Mouse (Mus musculus) MEL (cell line): ENCODE data around the gene Stradb. TPM values are rescaled to one million over a fixed set of nuclear protein-coding genes. Genes with fewer than 3 reads are reported as not detected.

Source experiments
- DNase-seq: peaks from one replicate; pipeline ENCODE4 v3.0.0; 2011; ENCODE audit warnings: low read depth, low spot score
- H3K27ac ChIP-seq: 2 replicates; pipeline ENCODE4 v1.5.1; 2012; ENCODE audit warnings: low read depth, mild to moderate bottlenecking, control low read depth, low read length, moderate library complexity; ENCODE audit not compliant: control insufficient read depth
- H3K27me3 ChIP-seq, 2 experiments: fragments of 150-350 bp in 1 of 2; sonication (generic) in 1 of 2; 2 replicates each; pipeline ENCODE4 v1.6.1; 2012; ENCODE audit warnings: low read length in 2 of 2, mild to moderate bottlenecking in 2 of 2, improper control_type of control experiment in 1 of 2, moderate library complexity in 1 of 2; ENCODE audit not compliant: insufficient read depth in 2 of 2, control insufficient read depth in 1 of 2
- H3K36me3 ChIP-seq, 2 experiments: 2 replicates each; pipeline ENCODE4 v1.6.1; 2012 to 2014; ENCODE audit warnings: low read length in 2 of 2, improper control_type of control experiment in 1 of 2, inconsistent platforms in 1 of 2, mild to moderate bottlenecking in 1 of 2; ENCODE audit not compliant: insufficient read depth in 2 of 2, control insufficient read depth in 1 of 2
- H3K4me1 ChIP-seq, 2 experiments: fragments of 150-350 bp in 1 of 2; sonication (generic) in 1 of 2; 2 replicates each; pipeline ENCODE4 v1.6.1; 2012; ENCODE audit warnings: low read length in 2 of 2, improper control_type of control experiment in 1 of 2, mild to moderate bottlenecking in 1 of 2; ENCODE audit not compliant: insufficient read depth in 2 of 2, control insufficient read depth in 1 of 2
- H3K4me3 ChIP-seq, 2 experiments: fragments of 150-350 bp in 1 of 2; sonication (generic) in 1 of 2; 2 replicates each; pipeline ENCODE4 v1.5.1; 2012; ENCODE audit warnings: low read depth in 2 of 2, low read length in 2 of 2, mild to moderate bottlenecking in 2 of 2, moderate library complexity in 2 of 2, control low read depth in 1 of 2, improper control_type of control experiment in 1 of 2; ENCODE audit not compliant: control insufficient read depth in 1 of 2, insufficient read depth in 1 of 2
- H3K79me2 ChIP-seq: 2 replicates; pipeline ENCODE4 v1.6.1; 2012; ENCODE audit warnings: mild to moderate bottlenecking, low read length, moderate library complexity; ENCODE audit not compliant: control insufficient read depth, poor library complexity, insufficient read depth
- H3K9ac ChIP-seq: 2 replicates; pipeline ENCODE4 v1.6.1; 2012; ENCODE audit warnings: low read depth, mild to moderate bottlenecking, control low read depth, low read length, moderate library complexity; ENCODE audit not compliant: control insufficient read depth, poor library complexity, severe bottlenecking
- H3K9me3 ChIP-seq: fragments of 150-350 bp; sonication (generic); replicated peaks from 2 replicates; pipeline ENCODE4 v1.6.1; 2012; ENCODE audit warnings: mild to moderate bottlenecking, low read length, improper control_type of control experiment, moderate library complexity; ENCODE audit not compliant: insufficient read depth
- CHD1 ChIP-seq: IDR thresholded peaks from 2 replicates; pipeline ENCODE4 v1.6.1; 2012; ENCODE audit warnings: low read depth, mild to moderate bottlenecking, inconsistent platforms, low read length, improper control_type of control experiment
- CHD2 ChIP-seq: IDR thresholded peaks from 2 replicates; pipeline ENCODE4 v1.6.1; 2011; ENCODE audit warnings: low read length, improper control_type of control experiment
- ELF1 ChIP-seq: IDR thresholded peaks from 2 replicates; pipeline ENCODE4 v1.6.1; 2014; ENCODE audit warnings: low read depth, mild to moderate bottlenecking, inconsistent platforms, low read length, improper control_type of control experiment, moderate library complexity
- EP300 ChIP-seq, 2 experiments: IDR thresholded peaks; 2 replicates each; pipeline ENCODE4 v1.6.1; 2011; ENCODE audit warnings: improper control_type of control experiment in 2 of 2, low read length in 2 of 2, low read depth in 1 of 2, mild to moderate bottlenecking in 1 of 2
- ETS1 ChIP-seq: IDR thresholded peaks from 2 replicates; pipeline ENCODE4 v1.6.1; 2012; ENCODE audit warnings: low read depth, mild to moderate bottlenecking, inconsistent platforms, low read length, improper control_type of control experiment, moderate library complexity
- GATA1 ChIP-seq: IDR thresholded peaks from 2 replicates; pipeline ENCODE4 v1.6.1; 2011; ENCODE audit warnings: low read depth, low read length, improper control_type of control experiment
- KAT2A ChIP-seq: conservative IDR thresholded peaks from 2 replicates; pipeline ENCODE4 v1.6.1; 2012; ENCODE audit warnings: low read depth, low read length, improper control_type of control experiment, inconsistent platforms
- MAX ChIP-seq: IDR thresholded peaks from 2 replicates; pipeline ENCODE4 v1.6.1; 2011; ENCODE audit warnings: low read length, improper control_type of control experiment
- MAZ ChIP-seq: IDR thresholded peaks from 2 replicates; pipeline ENCODE4 v1.6.1; 2012; ENCODE audit warnings: low read depth, mild to moderate bottlenecking, inconsistent platforms, low read length, improper control_type of control experiment
- MEF2A ChIP-seq: IDR thresholded peaks from 2 replicates; pipeline ENCODE4 v1.6.1; 2014; ENCODE audit warnings: low read depth, mild to moderate bottlenecking, inconsistent platforms, low read length, improper control_type of control experiment; ENCODE audit not compliant: poor library complexity, insufficient replicate concordance, severe bottlenecking; ENCODE audit errors: extremely low read depth
- MYB ChIP-seq: IDR thresholded peaks from 2 replicates; pipeline ENCODE4 v1.6.1; 2011; ENCODE audit warnings: mild to moderate bottlenecking, low read depth, low read length, improper control_type of control experiment
- MYC ChIP-seq: IDR thresholded peaks from 2 replicates; pipeline ENCODE4 v1.6.1; 2011; ENCODE audit warnings: low read depth, mild to moderate bottlenecking, low read length, improper control_type of control experiment, moderate library complexity
- NELFE ChIP-seq: IDR thresholded peaks from 2 replicates; pipeline ENCODE4 v1.6.1; 2011; ENCODE audit warnings: low read depth, low read length, improper control_type of control experiment
- NRF1 ChIP-seq: IDR thresholded peaks from 2 replicates; pipeline ENCODE4 v1.6.1; 2014; ENCODE audit warnings: low read depth, mild to moderate bottlenecking, inconsistent platforms, low read length, improper control_type of control experiment, moderate library complexity; ENCODE audit not compliant: poor library complexity, insufficient read depth, severe bottlenecking
- POLR2A ChIP-seq, 2 experiments: IDR thresholded peaks; 2 replicates each; pipeline ENCODE4 v1.6.1; 2011 to 2012; ENCODE audit warnings: low read length in 2 of 2, mild to moderate bottlenecking in 2 of 2, control low read depth in 1 of 2, improper control_type of control experiment in 1 of 2, low read depth in 1 of 2, moderate library complexity in 1 of 2; ENCODE audit not compliant: control insufficient read depth in 1 of 2, insufficient read depth in 1 of 2, poor library complexity in 1 of 2
- RAD21 ChIP-seq: IDR thresholded peaks from 2 replicates; pipeline ENCODE4 v1.6.1; 2011; ENCODE audit warnings: mild to moderate bottlenecking, low read depth, low read length, improper control_type of control experiment
- RCOR1 ChIP-seq: IDR thresholded peaks from 2 replicates; pipeline ENCODE4 v1.6.1; 2012; ENCODE audit warnings: low read depth, mild to moderate bottlenecking, inconsistent platforms, low read length, improper control_type of control experiment
- SIN3A ChIP-seq: IDR thresholded peaks from 2 replicates; pipeline ENCODE4 v1.6.1; 2012; ENCODE audit warnings: low read length, improper control_type of control experiment, inconsistent platforms
- TBP ChIP-seq: IDR thresholded peaks from 2 replicates; pipeline ENCODE4 v1.8.0; 2011; ENCODE audit warnings: low read depth, low read length, improper control_type of control experiment
- TCF12 ChIP-seq: IDR thresholded peaks from 2 replicates; pipeline ENCODE4 v1.6.1; 2014; ENCODE audit warnings: low read depth, mild to moderate bottlenecking, inconsistent platforms, low read length, improper control_type of control experiment, moderate library complexity
- UBTF ChIP-seq: IDR thresholded peaks from 2 replicates; pipeline ENCODE4 v1.6.1; 2012; ENCODE audit warnings: low read depth, mild to moderate bottlenecking, inconsistent platforms, low read length, improper control_type of control experiment, moderate library complexity, borderline replicate concordance; ENCODE audit not compliant: insufficient read depth
- ZNF384 ChIP-seq: IDR thresholded peaks from 2 replicates; pipeline ENCODE4 v1.6.1; 2012; ENCODE audit warnings: low read depth, mild to moderate bottlenecking, inconsistent platforms, low read length, improper control_type of control experiment
- polyA plus RNA-seq, 2 experiments: library from polyadenylated mRNA; stranded (reverse) in 1 of 2; unstranded in 1 of 2; fragments of >175 nt in 1 of 2; fragments of >200 nt in 1 of 2; gene quantifications; 2 replicates each; pipeline versions ENCODE4 v1.2.1 to v1.2.4; 2012; ENCODE audit warnings: low replicate concordance in 2 of 2, low read depth in 1 of 2; ENCODE audit not compliant: insufficient read length in 2 of 2, insufficient read depth in 1 of 2, missing spikeins in 1 of 2
- total RNA-seq: library from RNA; depleted of rRNA; stranded (reverse); fragments of 300-350 nt; gene quantifications from 2 replicates; pipeline ENCODE4 v1.2.3, GENCODE M21; 2012

Stradb gene
- total and polyA plus RNA-seq, 3 experiments, result 4.2 to 11.1 TPM; not detected in 1

- Histone ChIP-seq H3K4me1 (peaks cover 57% of the 10 kb centered on the region in 2 experiments), H3K27ac (peak overlapping the region; percentile 60), H3K79me2 (peaks cover 61% of the 10 kb centered on the region), H3K36me3 (peaks cover 0 to 82% of the 10 kb centered on the region in 2 experiments; a peak in 2 of 4 replicates), H3K9ac (peak overlapping the region; percentile 33; the same call in 1 of the 2 replicates), H3K9me3 (no peaks in the 10 kb centered on the region), H3K4me3 (peak overlapping the region in 1 of 2 experiments; percentile 13; a peak in 1 of 4 replicates), H3K27me3 (no peaks in the 10 kb centered on the region)
- peak; percentile 38 for DNase-seq
- TF ChIP-seq CHD2, result no peak; the same call in 1 of the 2 replicates
- peak; percentile 82 for TF ChIP-seq ETS1
- TF ChIP-seq MYB, result peak; percentile 49; the same call in 1 of the 2 replicates
- peak; percentile 75 to 82 for TF ChIP-seq EP300 (IDR thresholded peaks at IDR 0.05; ENCODE audit: low read depth in 1 of 2, low read length in 2 of 2)
- no peak for TF ChIP-seq MAZ
- TF ChIP-seq ELF1, result 0 out of 2 replicates have a peak, but pooled peaks have one; percentile 16
- no peak for TF ChIP-seq RAD21
- peak; percentile 68; the same call in 1 of the 2 replicates for TF ChIP-seq SIN3A
- peak; percentile 78 for TF ChIP-seq TCF12
- peak; percentile 79 for TF ChIP-seq GATA1
- TF ChIP-seq ZNF384, result peak; percentile 96
- TF ChIP-seq RCOR1, result peak; percentile 64
- 0 out of 2 replicates have a peak, but pooled peaks have one; percentile 21 for TF ChIP-seq CHD1
- no peak for TF ChIP-seq NRF1
Measured at GRCm38 (mm10) chr1:58967534-58967933, 5.8 kb upstream of the Stradb start.

GRCm38 (mm10) chr1:58970054-58970453 is 3.3 kb upstream of the Stradb start:
- H3K27ac ChIP-seq, result no peak overlapping the region
- H3K9ac ChIP-seq, result peak overlapping the region; percentile 17; the same call in 1 of the 2 replicates
- H3K4me3 ChIP-seq, result no peak overlapping the region
- peaks cover 38 to 44% of the 10 kb centered on the region in 2 experiments for H3K4me1 ChIP-seq
- TF ChIP-seq MEF2A (no peak), UBTF (no peak), MAX (no peak), MAZ (no peak), EP300 (IDR thresholded peaks at IDR 0.05; ENCODE audit: low read depth in 1 of 2, low read length in 2 of 2) (no peak), KAT2A (no peak), RCOR1 (no peak), TBP (no peak), MYC (no peak), CHD2 (no peak), POLR2A (IDR thresholded peaks at IDR 0.05; ENCODE audit: control insufficient read depth in 1 of 2, insufficient read depth in 1 of 2, low read depth in 1 of 2, low read length in 2 of 2, poor library complexity in 1 of 2) (no peak), NELFE (no peak), ZNF384 (no peak)
- TF ChIP-seq, all 39 proteins: peak for 0
- H3K9me3 ChIP-seq, result no peaks in the 10 kb centered on the region
- H3K79me2 ChIP-seq, result peaks cover 58% of the 10 kb centered on the region
- peaks cover 0 to 70% of the 10 kb centered on the region in 2 experiments; a peak in 2 of 4 replicates for H3K36me3 ChIP-seq
- no peak for DNase-seq
- no peaks in the 10 kb centered on the region for H3K27me3 ChIP-seq
